Mouse (Mus musculus) heart, embryonic 11.5 days (tissue): ENCODE measurements around the gene Nup205. TPM values are rescaled to one million over a fixed set of nuclear protein-coding genes. Genes with fewer than 3 reads are reported as not detected.
A peak's percentile ranks its signal among the peaks of the same experiment; 100 is the strongest.

ENCODE experiments used
- ATAC-seq: fragments of 200-750 bp; cut with Nextera tagmentation; replicated peaks from 2 replicates; pipeline ENCODE4 v1.8.0; 2017; ENCODE audit warnings: moderate library complexity; ENCODE audit not compliant: insufficient number of reproducible peaks, low FRiP score, low TSS enrichment
- H3K27ac ChIP-seq: fragments of 300-500 bp; sonication (generic); 2 replicates; pipeline ENCODE4 v1.5.1; 2014; ENCODE audit warnings: mild to moderate bottlenecking, low read depth, low read length
- H3K27me3 ChIP-seq: fragments of 300-500 bp; sonication (generic); 2 replicates; pipeline ENCODE4 v1.6.1; 2014; ENCODE audit warnings: mild to moderate bottlenecking, low read length, mixed read lengths; ENCODE audit not compliant: control insufficient read depth, insufficient read depth
- H3K36me3 ChIP-seq: fragments of 300-500 bp; sonication (generic); 2 replicates; pipeline ENCODE4 v1.6.1; 2014; ENCODE audit warnings: mild to moderate bottlenecking, low read length, moderate library complexity, mixed read lengths; ENCODE audit not compliant: control insufficient read depth, insufficient read depth
- H3K4me1 ChIP-seq: fragments of 300-500 bp; sonication (generic); 2 replicates; pipeline ENCODE4 v1.6.1; 2014; ENCODE audit warnings: low read length; ENCODE audit not compliant: control insufficient read depth, insufficient read depth
- H3K4me2 ChIP-seq: fragments of 300-500 bp; sonication (generic); 2 replicates; pipeline ENCODE4 v1.6.1; 2014; ENCODE audit warnings: mild to moderate bottlenecking, moderate library complexity
- H3K4me3 ChIP-seq: fragments of 300-500 bp; sonication (generic); 2 replicates; pipeline ENCODE4 v1.5.1; 2014; ENCODE audit warnings: low read depth, low read length
- H3K9ac ChIP-seq: fragments of 300-500 bp; sonication (generic); 2 replicates; pipeline ENCODE4 v1.6.1; 2014; ENCODE audit warnings: mild to moderate bottlenecking, low read depth, low read length, moderate library complexity
- H3K9me3 ChIP-seq: fragments of 300-500 bp; sonication (generic); replicated peaks from 2 replicates; pipeline ENCODE4 v1.6.1; 2016; ENCODE audit warnings: low read length; ENCODE audit not compliant: control insufficient read depth
- WGBS: fragments of 180-500 bp; shearing (Covaris S2); extraction: QIAGEN DNeasy Blood & Tissue Kit; methylation state at CpG from one replicate; pipeline ENCODE4 v1.1.7; 2014; ENCODE audit not compliant: insufficient replicate concordance; 5-methylcytosine and 5-hydroxymethylcytosine counted together
- polyA plus RNA-seq: library from polyadenylated mRNA; unstranded; fragments of >200 nt; fragmentation: Nextera tagmentation; extraction: Ambion mirVana; gene quantifications from 2 replicates; pipeline ENCODE4 v1.2.1, GENCODE M21; 2014

The Nup205 gene
- polyA plus RNA-seq, 1 experiment from 2014 or later = 32.8 TPM

GRCm38 (mm10) chr6:35229415-35229814 is 52.2 kb downstream of the Nup205 start:
- WGBS = 92% methylated on average over 1 of the region's 1 CpGs
- Histone ChIP-seq H3K27ac (no peak overlapping the region), H3K4me2 (no peak overlapping the region), H3K27me3 (no peaks in the 10 kb centered on the region), H3K4me1 (no peaks in the 10 kb centered on the region), H3K36me3 (peaks cover 36% of the 10 kb centered on the region), H3K4me3 (no peak overlapping the region), H3K9me3 (no peaks in the 10 kb centered on the region), H3K9ac (no peak overlapping the region)
- ATAC-seq = no peak

GRCm38 (mm10) chr6:35236108-35236785 is 59.0 kb downstream of the Nup205 start:
- Histone ChIP-seq H3K36me3 (peaks cover 39% of the 10 kb centered on the region), H3K4me1 (no peaks in the 10 kb centered on the region), H3K27me3 (no peaks in the 10 kb centered on the region), H3K4me2 (no peak overlapping the region), H3K27ac (no peak overlapping the region), H3K9me3 (no peaks in the 10 kb centered on the region), H3K4me3 (no peak overlapping the region), H3K9ac (no peak overlapping the region)
- ATAC-seq = no peak
- 91% methylated on average over 9 of the region's 9 CpGs for WGBS

GRCm38 (mm10) chr6:35243252-35243651 is 66.0 kb downstream of the Nup205 start:
- no peak for ATAC-seq
- 96% methylated on average over 4 of the region's 4 CpGs for WGBS
- no peak overlapping the region for H3K4me3 ChIP-seq
- H3K4me1 ChIP-seq = 0 out of 2 replicates have a peak, but pooled peaks cover 2% of the 10 kb centered on the region
- 0 out of 2 replicates have a peak, but pooled peaks cover 3% of the 10 kb centered on the region for H3K9me3 ChIP-seq
- no peaks in the 10 kb centered on the region for H3K27me3 ChIP-seq
- no peak overlapping the region for H3K4me2 ChIP-seq
- H3K36me3 ChIP-seq = peaks cover 42% of the 10 kb centered on the region
- no peak overlapping the region for H3K9ac ChIP-seq
- no peak overlapping the region for H3K27ac ChIP-seq

GRCm38 (mm10) chr6:35243989-35244388 is 66.8 kb downstream of the Nup205 start:
- Histone ChIP-seq H3K9me3 (0 out of 2 replicates have a peak, but pooled peaks cover 3% of the 10 kb centered on the region), H3K27me3 (no peaks in the 10 kb centered on the region), H3K4me1 (0 out of 2 replicates have a peak, but pooled peaks cover 2% of the 10 kb centered on the region), H3K4me3 (no peak overlapping the region), H3K27ac (no peak overlapping the region), H3K36me3 (peaks cover 42% of the 10 kb centered on the region), H3K9ac (no peak overlapping the region), H3K4me2 (no peak overlapping the region)
- ATAC-seq = no peak
- WGBS = 69% methylated on average over 9 of the region's 9 CpGs

GRCm38 (mm10) chr6:35245086-35245485 is 67.9 kb downstream of the Nup205 start:
- Histone ChIP-seq H3K27ac (no peak overlapping the region), H3K9me3 (0 out of 2 replicates have a peak, but pooled peaks cover 3% of the 10 kb centered on the region), H3K4me1 (0 out of 2 replicates have a peak, but pooled peaks cover 2% of the 10 kb centered on the region), H3K36me3 (peaks cover 39% of the 10 kb centered on the region), H3K4me3 (no peak overlapping the region), H3K9ac (no peak overlapping the region), H3K27me3 (no peaks in the 10 kb centered on the region), H3K4me2 (no peak overlapping the region)
- WGBS = 63% methylated on average over 5 of the region's 5 CpGs
- ATAC-seq = no peak

- Histone ChIP-seq H3K9ac (peak overlapping the region; percentile 58; the same call in 1 of the 2 replicates), H3K4me2 (peak overlapping the region; percentile 77), H3K36me3 (no peaks in the 10 kb centered on the region), H3K4me1 (peaks cover 39% of the 10 kb centered on the region), H3K4me3 (peak overlapping the region; percentile 75), H3K9me3 (no peaks in the 10 kb centered on the region), H3K27ac (peak overlapping the region; percentile 96; the same call in 1 of the 2 replicates), H3K27me3 (no peaks in the 10 kb centered on the region)
- WGBS = 63% methylated on average over 17 of the region's 17 CpGs
- ATAC-seq = no peak
Measured at GRCm38 (mm10) chr6:35251807-35252476, 74.7 kb downstream of the Nup205 start.

GRCm38 (mm10) chr6:35252477-35253346 is 75.5 kb downstream of the Nup205 start:
- peak overlapping the region; percentile 77 for H3K4me2 ChIP-seq
- H3K27ac ChIP-seq = peak overlapping the region; percentile 96
- WGBS = under 1% methylated on average over 59 of the region's 60 CpGs
- H3K9ac ChIP-seq = peak overlapping the region; percentile 89
- H3K4me3 ChIP-seq = peak overlapping the region; percentile 75
- H3K36me3 ChIP-seq = no peaks in the 10 kb centered on the region
- H3K27me3 ChIP-seq = no peaks in the 10 kb centered on the region
- H3K4me1 ChIP-seq = peaks cover 47% of the 10 kb centered on the region
- no peaks in the 10 kb centered on the region for H3K9me3 ChIP-seq
- peak; percentile 83 for ATAC-seq

- peak overlapping the region; percentile 75 for H3K4me3 ChIP-seq
- H3K27ac ChIP-seq = peak overlapping the region; percentile 96
- WGBS = 34% methylated on average over 5 of the region's 5 CpGs
- peak overlapping the region; percentile 89 for H3K9ac ChIP-seq
- no peaks in the 10 kb centered on the region for H3K27me3 ChIP-seq
- H3K4me2 ChIP-seq = peak overlapping the region; percentile 77
- no peak for ATAC-seq
- peaks cover 52% of the 10 kb centered on the region for H3K4me1 ChIP-seq
- no peaks in the 10 kb centered on the region for H3K36me3 ChIP-seq
- H3K9me3 ChIP-seq = no peaks in the 10 kb centered on the region
Measured at GRCm38 (mm10) chr6:35253474-35253873, 76.3 kb downstream of the Nup205 start.
